Mouse (Mus musculus) kidney, adult 11 months (tissue): ENCODE measurements around the gene Strn4.
A peak's percentile ranks its signal among the peaks of the same experiment; 100 is the strongest.

ENCODE experiments used
- DNase-seq: peaks from one replicate; pipeline ENCODE4 v3.0.0; 2022

The Strn4 gene

GRCm38 (mm10) chr7:16843441-16844171 lies 27.9 kb downstream of the Strn4 start:
- DNase-seq, result peak; percentile 35

- DNase-seq, result no peak
These were observed 29.0 kb downstream of the Strn4 start for GRCm38 (mm10) chr7:16844696-16845071.

- peak; percentile 50 for DNase-seq
These were observed 29.6 kb downstream of the Strn4 start for GRCm38 (mm10) chr7:16845072-16845819.

GRCm38 (mm10) chr7:16845820-16846167 lies 30.1 kb downstream of the Strn4 start:
- no peak for DNase-seq

- DNase-seq, result no peak
These were observed 31.1 kb downstream of the Strn4 start for GRCm38 (mm10) chr7:16846775-16847174.

DNA sequence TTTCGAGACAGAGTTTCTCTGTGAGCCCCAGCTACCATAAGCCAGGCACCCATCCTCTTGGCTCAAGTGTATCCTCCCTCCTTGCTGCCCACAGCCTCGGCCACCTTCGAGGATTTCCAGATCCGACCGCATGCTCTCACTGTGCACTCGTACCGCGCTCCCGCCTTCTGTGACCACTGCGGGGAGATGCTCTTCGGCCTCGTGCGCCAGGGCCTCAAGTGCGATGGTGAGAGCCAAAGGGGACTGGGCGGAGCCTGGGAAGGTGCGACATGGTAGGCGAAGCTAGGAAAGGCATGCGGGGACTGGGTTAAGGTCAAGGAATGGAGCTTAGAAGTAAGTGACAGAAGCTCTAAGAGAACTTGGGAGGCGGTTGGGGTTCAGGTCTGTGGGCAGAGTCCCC lies 31.8 kb downstream of the Strn4 start:
- no peak for DNase-seq

DNA sequence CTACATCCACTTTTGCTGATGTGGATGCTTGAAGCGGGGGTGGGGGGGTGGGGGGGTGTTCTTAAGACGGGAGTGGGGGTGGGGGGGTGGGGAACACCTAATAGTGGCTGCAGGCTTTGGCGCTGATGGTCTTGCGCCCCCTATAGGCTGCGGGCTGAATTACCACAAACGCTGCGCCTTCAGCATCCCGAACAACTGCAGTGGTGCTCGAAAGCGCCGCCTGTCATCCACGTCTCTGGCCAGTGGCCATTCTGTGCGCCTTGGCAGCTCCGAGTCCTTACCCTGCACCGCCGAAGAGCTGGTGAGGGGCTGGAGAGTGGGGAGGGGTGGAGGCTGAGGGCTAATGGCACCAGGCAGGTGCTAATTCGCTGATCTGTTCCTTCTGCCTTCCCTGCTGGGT lies 32.9 kb downstream of the Strn4 start:
- DNase-seq, result no peak

DNA sequence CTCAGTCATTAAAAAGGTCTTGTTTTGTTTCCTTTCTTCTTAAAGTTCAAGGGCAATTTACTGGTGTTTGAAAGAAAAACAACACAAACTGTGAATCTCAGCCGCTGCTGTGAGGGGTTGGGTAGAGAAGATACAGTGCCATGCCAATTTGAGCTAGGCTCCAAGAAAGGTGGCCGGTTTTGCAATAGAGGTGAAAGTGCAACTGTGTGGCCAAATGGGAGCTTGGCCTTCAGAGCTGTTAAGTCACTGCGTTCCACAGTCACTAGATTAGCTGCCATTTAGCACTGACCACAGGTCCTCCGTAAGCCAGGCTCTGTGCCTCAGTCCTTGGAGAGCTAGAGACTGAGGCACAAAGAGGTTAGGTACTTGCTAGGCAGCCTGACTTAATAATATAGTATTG lies 35.9 kb downstream of the Strn4 start:
- no peak for DNase-seq

DNA sequence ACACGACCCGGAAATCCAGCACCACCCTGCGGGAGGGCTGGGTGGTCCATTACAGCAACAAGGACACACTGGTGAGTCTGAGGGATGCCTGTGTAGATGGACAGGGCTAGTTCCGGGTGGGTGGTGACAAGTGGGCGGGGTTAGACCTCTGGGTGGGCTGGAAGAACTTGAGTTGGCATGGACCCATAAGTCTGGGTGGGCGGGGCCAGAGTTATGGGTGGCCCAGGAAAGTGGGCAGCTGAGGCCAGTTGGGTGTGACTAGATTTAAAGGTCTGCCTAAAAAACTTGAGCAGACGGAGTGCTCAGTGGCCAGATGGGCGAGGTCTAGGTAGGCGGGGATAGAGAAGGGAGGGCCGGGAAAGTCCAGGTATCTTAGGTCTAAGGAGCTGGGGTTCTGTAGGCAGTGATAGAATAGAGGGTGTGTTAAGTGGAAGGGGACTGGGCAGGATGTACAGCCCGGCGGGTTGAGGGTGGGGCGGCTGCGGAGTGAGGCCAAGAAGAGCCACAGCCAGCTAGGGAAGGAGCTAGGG lies 37.7 kb downstream of the Strn4 start:
- DNase-seq, result no peak

DNA sequence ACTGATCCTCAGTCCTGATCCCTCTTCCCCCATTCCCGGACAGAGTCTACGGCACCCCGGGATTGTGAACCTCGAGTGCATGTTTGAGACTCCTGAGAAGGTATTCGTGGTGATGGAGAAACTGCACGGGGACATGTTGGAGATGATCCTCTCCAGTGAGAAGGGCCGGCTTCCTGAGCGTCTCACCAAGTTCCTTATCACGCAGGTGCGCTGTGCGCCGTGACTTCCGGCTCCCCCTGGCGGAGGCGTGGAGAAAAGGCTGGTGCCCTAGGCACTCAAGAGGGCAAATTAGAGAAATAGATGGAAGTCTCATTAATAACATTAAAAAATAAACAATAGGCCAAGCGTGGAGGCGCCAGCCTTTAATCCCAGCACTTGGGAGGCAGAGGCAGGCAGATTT lies 42.6 kb downstream of the Strn4 start:
- no peak for DNase-seq

GRCm38 (mm10) chr7:16859902-16860651 lies 44.4 kb downstream of the Strn4 start:
- DNase-seq, result no peak

DNA sequence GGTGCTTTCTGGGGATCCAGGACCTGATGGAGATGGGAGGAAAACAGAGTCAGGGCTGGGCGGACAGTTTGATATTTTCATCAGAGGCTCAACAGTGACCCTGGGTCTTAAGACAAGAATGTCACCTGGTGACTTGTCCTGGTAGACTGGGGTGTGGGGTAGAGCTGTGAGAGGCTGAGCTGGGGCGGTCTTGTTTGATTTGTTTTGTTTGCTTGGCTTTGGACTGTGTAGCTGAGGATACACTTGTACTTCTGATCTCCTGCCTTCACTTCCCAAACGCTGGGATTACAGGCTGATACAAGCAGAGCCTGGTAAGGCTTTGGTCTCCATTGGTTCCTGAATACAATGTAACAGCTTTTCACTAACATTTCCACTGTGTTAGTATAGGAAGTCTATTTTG lies 51.8 kb downstream of the Strn4 start:
- no peak for DNase-seq

DNA sequence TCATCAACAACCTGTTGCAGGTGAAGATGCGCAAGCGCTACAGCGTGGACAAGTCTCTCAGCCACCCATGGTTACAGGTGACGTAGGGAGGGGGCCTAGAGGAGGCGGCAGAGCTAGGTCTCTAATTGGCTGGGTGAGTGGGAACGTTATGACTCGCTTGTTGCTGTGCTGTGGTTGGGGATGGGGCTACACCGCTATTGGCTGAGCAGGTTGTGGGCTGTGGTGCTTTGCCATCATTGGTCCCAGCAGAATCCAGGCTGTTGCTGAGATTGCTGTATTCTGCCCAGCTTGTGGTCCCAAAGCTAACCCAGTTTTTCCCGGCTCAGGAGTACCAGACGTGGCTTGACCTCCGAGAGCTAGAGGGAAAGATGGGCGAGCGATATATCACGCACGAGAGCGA lies 53.8 kb downstream of the Strn4 start:
- no peak for DNase-seq

DNA sequence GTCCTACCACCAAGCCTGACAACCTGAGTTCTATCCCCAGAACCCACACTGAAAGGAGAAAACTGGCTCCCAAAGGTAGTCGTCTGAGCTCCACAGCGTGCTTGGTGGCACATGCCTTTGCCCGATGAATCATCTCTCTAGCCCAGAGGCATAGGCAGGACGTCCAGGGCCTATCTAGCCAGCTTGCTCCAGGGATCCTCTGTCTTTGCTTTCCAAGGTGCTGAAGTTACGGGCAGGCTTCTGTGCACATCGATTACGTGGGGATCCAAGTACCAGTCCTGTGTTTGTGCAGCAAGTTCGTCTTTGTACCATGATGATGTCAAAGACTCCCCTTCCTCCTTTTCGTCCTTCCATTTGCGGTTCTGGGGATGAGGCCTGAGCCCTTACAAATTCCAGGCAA lies 55.9 kb downstream of the Strn4 start:
- no peak for DNase-seq

DNA sequence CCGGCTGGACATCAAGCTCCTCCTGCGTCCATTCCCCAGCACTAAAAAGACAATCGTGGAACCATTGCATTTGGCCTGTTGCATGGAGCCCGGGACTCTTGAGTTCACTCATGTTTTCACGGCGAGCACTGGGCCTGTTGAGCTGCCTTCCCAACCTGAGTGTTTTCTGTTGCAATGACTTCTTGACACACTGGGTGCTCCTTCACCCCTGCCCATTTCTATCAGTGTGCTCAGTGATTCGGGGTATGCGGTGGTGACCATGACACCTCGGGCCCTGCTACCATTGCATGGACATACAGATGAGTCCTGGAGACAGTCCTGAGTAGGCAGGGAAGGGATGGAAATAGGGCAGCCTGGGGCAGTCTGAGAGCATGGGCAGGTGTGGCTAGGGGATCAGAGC lies 56.8 kb downstream of the Strn4 start:
- DNase-seq, result no peak

DNA sequence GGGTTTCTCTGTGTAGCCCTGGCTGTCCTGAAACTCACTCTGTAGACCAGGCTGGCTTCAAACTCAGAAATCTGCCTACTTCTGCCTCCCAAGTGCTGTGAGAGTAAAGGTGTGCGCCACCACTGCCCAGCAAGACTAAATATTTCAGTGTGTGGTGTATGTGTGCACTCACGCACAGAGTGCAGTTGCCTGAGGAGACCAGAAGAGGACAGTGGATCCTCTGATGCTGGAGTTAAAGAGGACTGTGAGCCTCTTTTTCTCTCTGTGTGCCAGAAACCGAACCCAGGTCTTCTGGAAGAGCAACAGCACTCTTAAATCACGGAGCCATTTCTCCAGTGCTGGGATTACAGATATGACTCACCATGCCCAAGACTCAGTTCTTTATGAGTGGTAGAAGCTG lies 57.7 kb downstream of the Strn4 start:
- DNase-seq, result no peak

GRCm38 (mm10) chr7:16874190-16874589 lies 58.5 kb downstream of the Strn4 start:
- peak; percentile 74 for DNase-seq

- DNase-seq, result peak; percentile 100
These were observed 59.1 kb downstream of the Strn4 start for GRCm38 (mm10) chr7:16874756-16875309.

GRCm38 (mm10) chr7:16875310-16875325 lies 59.4 kb downstream of the Strn4 start, which contains the start of gene Dact3:
TSS of gene Dact3 (plus strand) at chr7:16875317.
- DNase-seq, result no peak

- no peak for DNase-seq
These were observed 59.6 kb downstream of the Strn4 start for GRCm38 (mm10) chr7:16875326-16875725.

GRCm38 (mm10) chr7:16876006-16876405 lies 60.3 kb downstream of the Strn4 start:
- DNase-seq, result no peak

DNA sequence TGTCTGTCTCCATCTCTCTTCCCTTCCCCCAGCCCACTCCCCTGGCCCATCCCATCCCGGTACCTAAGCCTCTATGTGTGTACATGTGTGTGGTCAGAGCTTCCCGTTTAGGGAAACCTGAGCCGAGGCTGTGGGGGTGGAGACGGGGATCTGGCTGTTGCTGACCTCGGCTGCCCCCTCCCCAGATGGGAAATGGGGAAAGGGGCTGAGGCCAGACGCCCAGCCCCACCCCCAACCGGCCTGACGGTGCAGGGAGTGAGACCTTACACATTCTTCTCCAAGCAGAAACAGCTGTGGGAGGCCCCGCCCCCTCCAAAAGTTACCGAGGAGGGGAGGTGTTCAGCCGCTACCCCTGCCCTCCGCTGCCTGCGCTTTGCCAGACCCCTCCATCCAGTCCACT lies 60.9 kb downstream of the Strn4 start:
- DNase-seq, result no peak

- no peak for DNase-seq
These were observed 62.0 kb downstream of the Strn4 start for GRCm38 (mm10) chr7:16877717-16878116.
